Mouse (Mus musculus) Muller cell, postnatal 12 days (primary cell): ENCODE measurements around the gene Gm4307.
"Not testable (repeated sequence)": the region's sequence is repeated elsewhere in the genome, so short reads cannot be mapped to it uniquely, and the experiment has no call there.

Experiments used
- DNase-seq: peaks from one replicate; pipeline ENCODE4 v3.0.0-alpha.2; 2015; ENCODE audit errors: inconsistent ontology term

Gm4307 gene

GRCm38 (mm10) chr10:100361038-100361437 lies at the start of gene Gm4307:
Gene Gm4307, plus strand, starts transcription at chr10:100361338.
- DNase-seq: not testable (repeated sequence)

GRCm38 (mm10) chr10:100335376-100335775 lies 25.8 kb upstream of the Gm4307 start, which contains the start of gene Gm4301:
Gene Gm4301, plus strand, starts transcription at chr10:100335676.
- DNase-seq: not testable (repeated sequence)

GRCm38 (mm10) chr10:100340536-100340935 lies 20.6 kb upstream of the Gm4307 start, which contains the start of gene Gm4302:
Gene Gm4302, plus strand, starts transcription at chr10:100340836.
- not testable (repeated sequence) for DNase-seq

- not testable (repeated sequence) for DNase-seq
These were observed 15.5 kb upstream of the Gm4307 start, which contains the start of gene Gm4303 for GRCm38 (mm10) chr10:100345672-100346071. Gene Gm4303, plus strand, starts transcription at chr10:100345972.

- not testable (repeated sequence) for DNase-seq
These were observed 10.3 kb upstream of the Gm4307 start, which contains the start of gene Gm4305 for GRCm38 (mm10) chr10:100350793-100351192. Gene Gm4305, plus strand, starts transcription at chr10:100351093.

- not testable (repeated sequence) for DNase-seq
These were observed 4.3 kb upstream of the Gm4307 start for GRCm38 (mm10) chr10:100356841-100357240.

- not testable (repeated sequence) for DNase-seq
These were observed 21.3 kb downstream of the Gm4307 start, which contains the start of gene Gm4312 for GRCm38 (mm10) chr10:100382460-100382859. Gene Gm4312, minus strand, starts transcription at chr10:100382560.

DNA sequence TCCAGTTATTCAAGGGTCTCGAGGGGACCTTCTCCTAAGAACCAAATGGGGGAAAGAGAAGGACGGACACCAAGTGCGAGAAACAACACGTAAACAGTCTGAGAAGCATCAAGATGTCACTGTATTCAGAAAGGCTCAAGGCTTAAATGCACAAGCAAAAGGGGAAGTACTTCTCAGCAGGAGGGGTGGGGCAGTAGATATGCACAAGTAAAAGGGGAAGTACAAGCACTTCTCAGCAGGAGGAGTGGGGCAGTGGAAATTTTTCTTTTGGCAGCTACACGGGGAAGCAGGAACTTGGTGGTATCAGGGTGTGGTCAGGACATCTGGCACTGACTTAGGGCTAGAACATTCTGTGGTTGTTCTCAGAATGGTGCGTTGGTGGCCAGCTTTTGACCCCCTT lies 41.2 kb downstream of the Gm4307 start:
- DNase-seq: not testable (repeated sequence)
